Mouse (Mus musculus) C2C12 (cell line): ENCODE measurements around the gene Ttc7. TPM values are rescaled to one million over a fixed set of nuclear protein-coding genes. Genes with fewer than 3 reads are reported as not detected.

Source experiments
- H3K27me3 ChIP-seq: one replicate; pipeline ENCODE4 v1.6.1; 2011; ENCODE audit not compliant: control insufficient read depth, insufficient read depth, insufficient read length
- H3K36me3 ChIP-seq: one replicate; pipeline ENCODE4 v1.6.1; 2011; ENCODE audit not compliant: control insufficient read depth, insufficient read depth
- H3K4me3 ChIP-seq: one replicate; pipeline ENCODE4 v1.5.1; 2011; ENCODE audit warnings: mild to moderate bottlenecking, control low read depth; ENCODE audit not compliant: poor library complexity, insufficient read depth, severe bottlenecking
- H3K79me2 ChIP-seq: one replicate; pipeline ENCODE4 v1.6.1; 2011; ENCODE audit not compliant: control insufficient read depth, insufficient read depth
- H3K79me3 ChIP-seq: one replicate; pipeline ENCODE4 v1.6.1; 2011; ENCODE audit warnings: low read depth, control low read depth
- H3ac ChIP-seq: one replicate; pipeline ENCODE3; 2011; ENCODE audit warnings: low read depth; ENCODE audit not compliant: control insufficient read depth, insufficient read length
- CEBPB ChIP-seq: IDR thresholded peaks from one replicate; pipeline ENCODE4 v1.6.1; 2011; ENCODE audit warnings: low read depth, mild to moderate bottlenecking, control low read depth, moderate library complexity
- CTCF ChIP-seq: IDR thresholded peaks from one replicate; pipeline ENCODE4 v1.5.1; 2011; ENCODE audit not compliant: control insufficient read depth, insufficient read depth, insufficient read length
- FOSL1 ChIP-seq: IDR thresholded peaks from one replicate; pipeline ENCODE4 v1.8.0; 2011; ENCODE audit warnings: mild to moderate bottlenecking, low read length; ENCODE audit not compliant: poor library complexity, insufficient read depth, severe bottlenecking
- MAX ChIP-seq: IDR thresholded peaks from one replicate; pipeline ENCODE4 v1.6.1; 2011; ENCODE audit warnings: mild to moderate bottlenecking, control low read depth
- MYOD1 ChIP-seq: IDR thresholded peaks from one replicate; pipeline ENCODE4 v1.6.1; 2011; ENCODE audit warnings: low read depth; ENCODE audit not compliant: control insufficient read depth, insufficient read length
- MYOG ChIP-seq: IDR thresholded peaks from one replicate; pipeline ENCODE4 v1.6.1; 2011; ENCODE audit not compliant: control insufficient read depth, insufficient read length; ENCODE audit errors: extremely low read depth
- USF1 ChIP-seq: IDR thresholded peaks from one replicate; pipeline ENCODE4 v1.6.1; 2011; ENCODE audit warnings: low read depth, mild to moderate bottlenecking, control low read depth, moderate library complexity
- polyA plus RNA-seq: library from polyadenylated mRNA; unstranded; fragments of >200 nt; fragmentation: generic; extraction: Trizol; gene quantifications from one replicate; pipeline ENCODE4 v1.2.1, GENCODE M21; 2012; ENCODE audit warnings: missing spikeins

Ttc7 gene
- polyA plus RNA-seq, 1 experiment, result 9.8 TPM

DNA sequence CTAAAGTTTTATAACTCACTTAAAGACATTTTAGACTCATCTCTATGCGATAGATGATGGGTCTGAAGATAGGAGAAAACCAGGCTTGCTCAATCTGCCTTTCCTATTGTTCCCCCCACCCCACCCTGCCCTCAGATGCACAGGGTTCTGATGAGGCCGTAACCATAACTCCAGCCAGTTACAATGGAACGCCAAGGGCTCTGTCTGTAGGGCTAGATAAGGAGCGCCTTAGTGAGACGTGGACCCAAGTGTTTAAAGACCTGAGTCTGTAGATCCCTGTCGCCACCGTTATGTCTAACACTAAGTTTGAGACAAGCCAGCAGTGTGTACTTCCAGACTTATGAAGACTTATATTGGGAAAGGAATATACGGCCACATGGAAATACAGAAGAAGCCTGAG is 72.8 kb downstream of the Ttc7 start:
- Histone ChIP-seq H3K79me2 (no peaks in the 10 kb centered on the region), H3K79me3 (no peaks in the 10 kb centered on the region), H3K4me3 (no peak overlapping the region), H3K36me3 (no peaks in the 10 kb centered on the region), H3ac (no peak overlapping the region), H3K27me3 (no peaks in the 10 kb centered on the region)
- TF ChIP-seq USF1 (no peak), MAX (no peak), CEBPB (no peak), CTCF (no peak), FOSL1 (no peak), MYOD1 (no peak), MYOG (no peak)

DNA sequence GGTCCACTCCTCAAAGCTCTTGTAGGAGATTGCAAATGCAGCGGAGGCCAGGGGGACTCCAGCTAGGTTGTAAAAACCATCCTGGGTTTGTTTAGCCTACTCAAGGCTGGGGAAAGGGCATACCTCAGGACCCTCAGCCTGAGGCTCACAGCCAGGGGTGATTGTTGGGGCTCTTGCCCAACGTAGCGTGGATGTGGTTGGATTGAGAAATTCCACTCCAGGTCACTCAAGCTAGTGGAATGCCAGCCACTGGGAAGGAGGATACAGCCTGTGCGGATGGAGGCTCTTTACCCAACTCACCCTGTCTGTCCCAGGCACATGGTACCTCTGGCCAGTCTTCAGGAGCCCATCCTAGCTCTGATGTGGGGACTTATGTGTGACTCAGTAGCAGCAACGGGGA is 73.6 kb downstream of the Ttc7 start:
- Histone ChIP-seq H3K27me3 (no peaks in the 10 kb centered on the region), H3K79me3 (no peaks in the 10 kb centered on the region), H3K36me3 (no peaks in the 10 kb centered on the region), H3K79me2 (no peaks in the 10 kb centered on the region), H3ac (no peak overlapping the region), H3K4me3 (no peak overlapping the region)
- TF ChIP-seq MYOG (no peak), MAX (no peak), CEBPB (no peak), MYOD1 (no peak), CTCF (no peak), FOSL1 (no peak), USF1 (no peak)

DNA sequence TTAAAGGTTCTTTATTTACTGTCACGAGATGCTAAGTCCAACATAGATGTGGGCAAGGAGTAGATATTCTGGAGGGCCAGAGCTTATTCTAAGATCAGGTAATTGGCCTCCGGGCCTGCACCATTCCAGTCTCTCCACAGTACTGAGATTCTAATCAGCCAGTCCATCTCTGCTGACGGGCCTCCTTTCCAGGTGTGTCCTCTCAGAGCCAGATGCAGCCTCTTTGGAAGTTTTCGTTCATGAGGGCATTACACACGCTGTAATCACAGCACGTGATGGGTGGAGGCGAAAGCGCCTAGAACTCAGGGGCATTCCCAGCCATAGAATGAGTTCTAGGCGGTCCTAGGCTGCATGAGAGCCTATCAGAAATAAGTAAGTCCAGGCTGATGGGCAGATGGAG is 74.8 kb downstream of the Ttc7 start:
- Histone ChIP-seq H3K27me3 (no peaks in the 10 kb centered on the region), H3K4me3 (no peak overlapping the region), H3K79me3 (no peaks in the 10 kb centered on the region), H3ac (no peak overlapping the region), H3K36me3 (no peaks in the 10 kb centered on the region), H3K79me2 (no peaks in the 10 kb centered on the region)
- TF ChIP-seq MAX (no peak), CTCF (no peak), MYOD1 (no peak), FOSL1 (no peak), CEBPB (no peak), USF1 (no peak), MYOG (no peak)

DNA sequence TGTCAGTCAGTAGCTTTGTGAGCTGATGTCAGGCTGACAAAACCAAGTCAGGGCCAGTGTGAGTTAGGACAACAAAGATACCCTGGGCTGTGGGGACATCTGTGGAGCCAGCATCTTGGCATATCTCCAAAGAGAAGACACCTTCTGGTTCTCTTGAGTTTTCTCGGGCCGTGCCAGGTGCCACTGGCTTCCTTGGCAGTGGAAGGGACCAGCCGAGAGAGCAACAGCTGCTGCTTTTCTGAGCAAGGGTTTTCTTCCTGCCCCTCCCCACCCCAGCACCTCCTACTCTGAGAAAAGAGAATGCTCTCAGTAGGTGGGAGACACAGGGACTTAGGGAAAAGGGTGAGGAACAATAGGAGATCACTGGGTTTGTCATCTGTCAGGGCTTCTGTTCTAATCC is 78.4 kb downstream of the Ttc7 start:
- TF ChIP-seq MAX (no peak), CEBPB (no peak), MYOD1 (no peak), USF1 (no peak), FOSL1 (no peak), MYOG (no peak), CTCF (no peak)
- H3K4me3 ChIP-seq, result no peak overlapping the region
- no peaks in the 10 kb centered on the region for H3K79me2 ChIP-seq
- no peaks in the 10 kb centered on the region for H3K27me3 ChIP-seq
- no peak overlapping the region for H3ac ChIP-seq
- H3K79me3 ChIP-seq, result no peaks in the 10 kb centered on the region
- H3K36me3 ChIP-seq, result no peaks in the 10 kb centered on the region

DNA sequence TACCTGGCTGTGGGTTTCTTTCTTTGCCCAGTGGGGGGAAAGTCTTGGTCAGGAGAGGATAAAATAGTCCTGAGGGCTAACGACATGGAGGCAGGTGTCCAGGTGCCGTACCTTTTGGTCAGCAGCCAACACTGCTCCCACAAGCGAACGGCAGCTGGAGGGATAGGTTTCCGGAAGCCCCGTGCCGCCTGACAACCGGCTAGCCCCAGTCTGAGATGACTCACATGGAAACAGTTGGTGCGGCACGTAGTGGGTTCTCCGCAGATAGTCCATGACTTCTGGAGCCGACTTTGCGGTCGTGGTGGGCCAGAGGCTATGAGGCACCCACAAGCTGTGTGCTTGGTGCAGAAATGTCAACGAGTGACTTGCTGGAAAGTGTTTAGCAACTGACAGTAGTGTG is 81.4 kb downstream of the Ttc7 start:
- Histone ChIP-seq H3K79me3 (no peaks in the 10 kb centered on the region), H3K79me2 (no peaks in the 10 kb centered on the region), H3ac (no peak overlapping the region), H3K27me3 (no peaks in the 10 kb centered on the region), H3K36me3 (no peaks in the 10 kb centered on the region), H3K4me3 (no peak overlapping the region)
- TF ChIP-seq MYOD1 (peak; percentile 93), USF1 (no peak)

DNA sequence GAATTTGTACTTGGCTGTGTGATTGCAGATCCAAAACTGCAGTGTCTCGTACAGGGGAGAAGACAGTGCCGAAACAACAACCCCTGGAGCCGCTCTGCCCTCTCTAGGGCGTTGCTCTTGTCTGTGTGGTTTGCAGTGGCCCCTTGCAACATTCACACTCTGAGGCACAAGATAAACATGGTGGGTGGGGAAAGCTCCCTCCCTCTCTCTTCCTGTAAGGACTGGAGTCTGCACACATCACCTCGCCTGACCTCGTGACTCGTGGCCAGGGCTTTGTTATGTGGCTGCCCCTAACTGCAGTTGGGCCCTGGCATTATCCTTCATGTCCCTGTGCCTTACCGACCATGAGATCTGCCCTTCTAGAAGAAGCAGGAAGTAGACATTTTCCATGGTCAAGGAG is 82.6 kb downstream of the Ttc7 start:
- Histone ChIP-seq H3K79me3 (no peaks in the 10 kb centered on the region), H3ac (no peak overlapping the region), H3K27me3 (no peaks in the 10 kb centered on the region), H3K79me2 (no peaks in the 10 kb centered on the region), H3K36me3 (no peaks in the 10 kb centered on the region), H3K4me3 (no peak overlapping the region)
- TF ChIP-seq MYOG, result no peak
- TF ChIP-seq MYOD1, result no peak
- TF ChIP-seq FOSL1, result no peak
- TF ChIP-seq CEBPB, result no peak
- no peak for TF ChIP-seq MAX
